Mouse (Mus musculus): ENCODE data around the gene Wnt7b.

DNA sequence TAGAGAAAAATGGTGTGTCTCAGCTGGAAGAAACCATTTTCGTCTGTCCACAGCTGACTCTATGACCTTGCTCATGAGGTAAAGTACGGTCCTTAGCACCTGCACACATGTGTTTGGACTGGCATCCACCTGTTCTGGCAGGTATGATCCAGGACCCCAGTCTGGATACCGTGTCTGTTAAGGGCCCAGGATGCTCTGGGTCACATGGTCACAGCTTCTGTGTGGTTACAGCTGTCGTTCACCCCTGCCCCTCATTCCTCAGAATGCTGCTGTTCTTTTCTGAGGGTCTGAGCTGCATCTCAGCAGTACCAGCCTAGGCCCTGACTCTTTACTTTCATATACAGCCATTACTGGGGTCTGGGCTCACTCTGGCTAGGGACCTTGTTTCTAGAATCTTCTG is 18.9 kb upstream of the Wnt7b start:
- TF ChIP-seq CTCF (IDR thresholded peaks at IDR 0.05; ENCODE audit: low read depth, low read length) (no peak), POLR2A (IDR thresholded peaks at IDR 0.05; ENCODE audit: extremely low read depth, insufficient read depth, low read length) (no peak)

Data from liver, adult 2 months (tissue).